Mouse (Mus musculus): ENCODE results near the gene Npr1. TPM values are rescaled to one million over a fixed set of nuclear protein-coding genes. Genes with fewer than 3 reads are reported as not detected.

Npr1 gene
- total and polyA plus RNA-seq, 3 experiments: 16.1 to 35.0 (median 16.3) TPM

- no peak for DNase-seq
- Histone ChIP-seq H3K9ac (ENCODE audit: low read depth, low read length) (no peak overlapping the region), H3K27ac (no peak overlapping the region), H3K27me3 (ENCODE audit: control insufficient read depth, insufficient read depth, low read length) (no peaks in the 10 kb centered on the region), H3K4me3 (no peak overlapping the region), H3K36me3 (ENCODE audit: control insufficient read depth, insufficient read depth, low read length) (peaks cover 57% of the 10 kb centered on the region), H3K4me1 (ENCODE audit: control insufficient read depth, insufficient read depth, low read length) (peaks cover 1% of the 10 kb centered on the region), H3K79me2 (replicated peaks; ENCODE audit: control insufficient read depth, insufficient read depth, low read length) (peaks cover 6% of the 10 kb centered on the region)
- intact Hi-C loops (cut with DNase I): no loop called here
- TF ChIP-seq CTCF (IDR thresholded peaks at IDR 0.05): no peak
- no peak for TF ChIP-seq POLR2A (IDR thresholded peaks at IDR 0.05; ENCODE audit: insufficient read depth, low read depth, low read length)
- no peak for TF ChIP-seq EP300 (IDR thresholded peaks at IDR 0.05; ENCODE audit: insufficient read depth, low read depth, low read length)
- 91% methylated on average over 5 of the region's 5 CpGs for WGBS
Observed at GRCm38 (mm10) chr3:90505216-90505615, 39.5 kb upstream of the Npr1 start.

- H3K36me3 ChIP-seq (ENCODE audit: control insufficient read depth, insufficient read depth, low read length): peaks cover 61% of the 10 kb centered on the region
- no peak for TF ChIP-seq CTCF (IDR thresholded peaks at IDR 0.05)
- no peak for TF ChIP-seq EP300 (IDR thresholded peaks at IDR 0.05; ENCODE audit: insufficient read depth, low read depth, low read length)
- no peak for TF ChIP-seq POLR2A (IDR thresholded peaks at IDR 0.05; ENCODE audit: insufficient read depth, low read depth, low read length)
- H3K27ac ChIP-seq: no peak overlapping the region
- H3K4me3 ChIP-seq: no peak overlapping the region
- WGBS: 76% methylated on average over 4 of the region's 4 CpGs
- no peaks in the 10 kb centered on the region for H3K27me3 ChIP-seq (ENCODE audit: control insufficient read depth, insufficient read depth, low read length)
- peaks cover 6% of the 10 kb centered on the region for H3K79me2 ChIP-seq (replicated peaks; ENCODE audit: control insufficient read depth, insufficient read depth, low read length)
- no peak overlapping the region for H3K9ac ChIP-seq (ENCODE audit: low read depth, low read length)
- DNase-seq: no peak
- intact Hi-C loops (cut with DNase I): no loop called here
- peaks cover 1% of the 10 kb centered on the region for H3K4me1 ChIP-seq (ENCODE audit: control insufficient read depth, insufficient read depth, low read length)
Observed at GRCm38 (mm10) chr3:90503444-90503843, 37.8 kb upstream of the Npr1 start.

- Histone ChIP-seq H3K27ac (no peak overlapping the region), H3K4me1 (ENCODE audit: control insufficient read depth, insufficient read depth, low read length) (no peaks in the 10 kb centered on the region), H3K79me2 (replicated peaks; ENCODE audit: control insufficient read depth, insufficient read depth, low read length) (0 out of 2 replicates have a peak, but pooled peaks cover 1% of the 10 kb centered on the region), H3K36me3 (ENCODE audit: control insufficient read depth, insufficient read depth, low read length) (peaks cover 18% of the 10 kb centered on the region), H3K4me3 (no peak overlapping the region), H3K27me3 (ENCODE audit: control insufficient read depth, insufficient read depth, low read length) (no peaks in the 10 kb centered on the region), H3K9ac (ENCODE audit: low read depth, low read length) (no peak overlapping the region)
- no peak for DNase-seq
- TF ChIP-seq CTCF (IDR thresholded peaks at IDR 0.05) (no peak), POLR2A (IDR thresholded peaks at IDR 0.05; ENCODE audit: insufficient read depth, low read depth, low read length) (no peak), EP300 (IDR thresholded peaks at IDR 0.05; ENCODE audit: insufficient read depth, low read depth, low read length) (no peak)
- intact Hi-C loops (cut with DNase I): no loop called here
Observed at GRCm38 (mm10) chr3:90497597-90497996, 31.9 kb upstream of the Npr1 start.

- Histone ChIP-seq H3K79me2 (replicated peaks; ENCODE audit: control insufficient read depth, insufficient read depth, low read length) (no peaks in the 10 kb centered on the region), H3K9ac (ENCODE audit: low read depth, low read length) (no peak overlapping the region), H3K27ac (no peak overlapping the region), H3K4me3 (no peak overlapping the region), H3K4me1 (ENCODE audit: control insufficient read depth, insufficient read depth, low read length) (no peaks in the 10 kb centered on the region), H3K27me3 (ENCODE audit: control insufficient read depth, insufficient read depth, low read length) (no peaks in the 10 kb centered on the region), H3K36me3 (ENCODE audit: control insufficient read depth, insufficient read depth, low read length) (peaks cover 7% of the 10 kb centered on the region)
- no peak for DNase-seq
- TF ChIP-seq CTCF (IDR thresholded peaks at IDR 0.05) (no peak), EP300 (IDR thresholded peaks at IDR 0.05; ENCODE audit: insufficient read depth, low read depth, low read length) (no peak), POLR2A (IDR thresholded peaks at IDR 0.05; ENCODE audit: insufficient read depth, low read depth, low read length) (peak; percentile 8; the same call in 1 of the 2 replicates)
- intact Hi-C loops (cut with DNase I): no loop called here
- WGBS: 83% methylated on average over 7 of the region's 7 CpGs
Observed at GRCm38 (mm10) chr3:90495850-90496525, 30.3 kb upstream of the Npr1 start.

- H3K4me1 ChIP-seq (ENCODE audit: control insufficient read depth, insufficient read depth, low read length): peaks cover 1% of the 10 kb centered on the region
- H3K27ac ChIP-seq: no peak overlapping the region
- 69% methylated on average over 4 of the region's 4 CpGs for WGBS
- no peaks in the 10 kb centered on the region for H3K79me2 ChIP-seq (replicated peaks; ENCODE audit: control insufficient read depth, insufficient read depth, low read length)
- no peak for DNase-seq
- no peak overlapping the region for H3K4me3 ChIP-seq
- no peaks in the 10 kb centered on the region for H3K27me3 ChIP-seq (ENCODE audit: control insufficient read depth, insufficient read depth, low read length)
- intact Hi-C loops (cut with DNase I): loop anchor here (1.0 to 5.0 kb wide), 2 partner anchors 93 to 158 kb away; no protein-coding TSS in a partner anchor
- peaks cover 7% of the 10 kb centered on the region for H3K36me3 ChIP-seq (ENCODE audit: control insufficient read depth, insufficient read depth, low read length)
- no peak overlapping the region for H3K9ac ChIP-seq (ENCODE audit: low read depth, low read length)
- no peak for TF ChIP-seq EP300 (IDR thresholded peaks at IDR 0.05; ENCODE audit: insufficient read depth, low read depth, low read length)
- no peak for TF ChIP-seq POLR2A (IDR thresholded peaks at IDR 0.05; ENCODE audit: insufficient read depth, low read depth, low read length)
- TF ChIP-seq CTCF (IDR thresholded peaks at IDR 0.05): no peak
Observed at GRCm38 (mm10) chr3:90493831-90494540, 28.3 kb upstream of the Npr1 start.

- Histone ChIP-seq H3K9ac (ENCODE audit: low read depth, low read length) (no peak overlapping the region), H3K36me3 (ENCODE audit: control insufficient read depth, insufficient read depth, low read length) (peaks cover 2% of the 10 kb centered on the region), H3K79me2 (replicated peaks; ENCODE audit: control insufficient read depth, insufficient read depth, low read length) (no peaks in the 10 kb centered on the region), H3K27ac (no peak overlapping the region; the same call in 1 of the 2 replicates), H3K27me3 (ENCODE audit: control insufficient read depth, insufficient read depth, low read length) (no peaks in the 10 kb centered on the region), H3K4me1 (ENCODE audit: control insufficient read depth, insufficient read depth, low read length) (peaks cover 1% of the 10 kb centered on the region), H3K4me3 (no peak overlapping the region)
- 34% methylated on average over 2 of the region's 2 CpGs for WGBS
- DNase-seq: peak in 1 of 2 experiments; percentile 32
- no peak for TF ChIP-seq EP300 (IDR thresholded peaks at IDR 0.05; ENCODE audit: insufficient read depth, low read depth, low read length)
- TF ChIP-seq CTCF (IDR thresholded peaks at IDR 0.05): peak; percentile 42
- TF ChIP-seq POLR2A (IDR thresholded peaks at IDR 0.05; ENCODE audit: insufficient read depth, low read depth, low read length): no peak
- intact Hi-C loops (cut with DNase I): loop anchor here (1.0 to 5.0 kb wide), 4 partner anchors 17 to 162 kb away; partner anchors contain the start of gene Chtop
Observed at GRCm38 (mm10) chr3:90491350-90491749, 25.7 kb upstream of the Npr1 start.
